Mouse (Mus musculus) ES-E14 (cell line): ENCODE measurements at regions not wholly inside any gene's neighbourhood (a gene's known extent, or its start where the extent isn't known, plus 50 kb on each side); places are given as distances from the start of the nearest gene placed in this dataset.

Experiments used
- CHD2 ChIP-seq: IDR thresholded peaks from 2 replicates; pipeline ENCODE4 v1.6.1; 2014; ENCODE audit warnings: mild to moderate bottlenecking, low read depth, low read length, inconsistent platforms
- HCFC1 ChIP-seq: IDR thresholded peaks from 2 replicates; pipeline ENCODE4 v1.6.1; 2012; ENCODE audit warnings: low read length, inconsistent platforms, borderline replicate concordance; ENCODE audit not compliant: insufficient read depth
- MAFK ChIP-seq: IDR thresholded peaks from 2 replicates; pipeline ENCODE4 v1.6.1; 2014; ENCODE audit warnings: mild to moderate bottlenecking, low read depth, low read length, inconsistent platforms; ENCODE audit not compliant: insufficient read depth

GRCm38 (mm10) chr7:135870981-135871380 is 154.8 kb upstream of the Mki67 start:
- TF ChIP-seq HCFC1 = no peak
- no peak for TF ChIP-seq MAFK
- no peak for TF ChIP-seq CHD2
